Mouse (Mus musculus): ENCODE results near the gene Gnpat. TPM values are rescaled to one million over a fixed set of nuclear protein-coding genes. Genes with fewer than 3 reads are reported as not detected.

The Gnpat gene
- polyA plus RNA-seq, 1 experiment = 55.3 TPM

DNA sequence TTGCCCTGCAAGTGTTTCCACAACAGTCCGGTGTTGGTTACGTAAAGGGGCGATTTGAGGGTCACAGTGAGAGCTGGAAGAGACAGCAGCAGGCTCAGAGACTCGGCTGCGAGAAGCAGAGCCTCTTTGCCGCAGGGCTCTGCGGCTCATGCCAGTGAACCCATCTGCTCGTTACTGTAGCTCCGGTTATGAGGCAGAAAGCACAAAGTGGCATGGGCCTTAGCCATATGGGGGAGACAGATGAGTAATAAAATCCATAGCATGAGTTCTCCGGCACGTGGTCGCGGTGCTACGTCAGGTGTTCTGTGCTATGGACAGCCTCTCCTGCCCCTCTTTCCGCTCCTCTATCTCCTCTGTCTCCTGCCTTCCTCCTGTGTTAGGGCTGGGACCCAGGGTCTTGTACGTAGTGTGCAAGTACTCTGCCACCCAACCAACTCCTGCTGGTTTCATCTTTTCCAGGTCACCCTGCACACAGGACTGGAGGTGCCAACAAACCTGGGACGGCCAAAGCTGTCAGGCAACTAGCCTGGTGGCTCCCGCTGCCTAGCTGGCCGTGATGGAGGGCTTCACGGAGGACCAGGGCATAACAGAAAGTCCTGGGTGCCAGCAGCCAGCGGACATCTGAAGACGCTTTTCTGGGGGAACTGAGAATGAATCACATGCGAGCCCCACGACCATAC is 34.1 kb upstream of the Gnpat start:
- Histone ChIP-seq H3K36me3 (replicated peaks; ENCODE audit: low read length) (no peaks in the 10 kb centered on the region), H3K4me3 (replicated peaks) (no peak overlapping the region), H3K9me3 (peaks cover 11% of the 10 kb centered on the region), H3K27me3 (replicated peaks) (peaks cover 81% of the 10 kb centered on the region), H3K4me1 (peaks cover 30% of the 10 kb centered on the region)
- no peak for TF ChIP-seq GATA1 (IDR thresholded peaks at IDR 0.05; ENCODE audit: borderline replicate concordance, low read length)
- TF ChIP-seq FLI1 (IDR thresholded peaks at IDR 0.05; ENCODE audit: low read length) = no peak

DNA sequence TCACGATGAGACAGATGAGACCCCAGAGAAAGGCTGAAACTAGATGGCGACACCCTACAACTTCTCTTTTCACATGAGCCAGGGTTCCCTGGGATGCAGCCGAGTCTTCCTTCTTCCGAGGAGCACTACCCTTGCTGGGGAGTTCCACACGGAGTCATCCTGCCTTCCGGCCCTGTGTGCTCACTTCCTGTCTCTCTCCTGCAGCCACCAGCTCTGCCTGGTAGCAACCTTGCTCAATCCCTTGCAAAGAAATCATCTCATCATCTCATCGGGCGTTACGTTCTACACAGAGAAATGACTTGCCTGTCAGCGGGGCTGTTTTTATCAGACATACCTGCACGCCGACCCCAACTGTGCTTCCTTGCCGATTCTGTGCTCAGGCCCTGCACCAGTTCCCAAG is 32.8 kb upstream of the Gnpat start:
- no peak for TF ChIP-seq FLI1 (IDR thresholded peaks at IDR 0.05; ENCODE audit: low read length)
- TF ChIP-seq GATA1 (IDR thresholded peaks at IDR 0.05; ENCODE audit: borderline replicate concordance, low read length) = no peak
- Histone ChIP-seq H3K36me3 (replicated peaks; ENCODE audit: low read length) (no peaks in the 10 kb centered on the region), H3K27me3 (replicated peaks) (peaks cover 78% of the 10 kb centered on the region), H3K4me1 (peaks cover 36% of the 10 kb centered on the region), H3K4me3 (replicated peaks) (no peak overlapping the region), H3K9me3 (no peaks in the 10 kb centered on the region)

DNA sequence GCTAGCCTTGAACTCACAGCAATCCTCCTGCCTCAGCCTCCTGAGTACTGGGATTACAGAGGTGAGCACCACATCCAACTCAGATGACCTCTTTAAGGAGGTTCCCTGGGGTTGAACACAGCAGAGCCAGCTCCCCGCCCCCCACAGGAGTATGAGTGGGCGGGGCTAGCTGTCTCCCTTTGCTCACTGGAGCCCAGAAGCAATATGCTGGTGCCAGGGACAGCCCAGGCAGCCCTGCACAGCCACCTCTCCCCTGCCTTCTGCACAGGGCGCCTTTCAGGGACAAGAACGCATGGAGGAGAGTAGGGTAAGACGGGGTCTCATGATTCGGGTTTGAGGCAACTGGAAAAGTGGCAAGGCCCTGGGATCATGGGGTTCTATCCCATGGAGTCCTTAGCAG is 31.3 kb upstream of the Gnpat start:
- Histone ChIP-seq H3K9me3 (no peaks in the 10 kb centered on the region), H3K27me3 (replicated peaks) (peaks cover 69% of the 10 kb centered on the region), H3K36me3 (replicated peaks; ENCODE audit: low read length) (no peaks in the 10 kb centered on the region), H3K4me1 (peaks cover 34% of the 10 kb centered on the region), H3K4me3 (replicated peaks) (no peak overlapping the region)
- TF ChIP-seq FLI1 (IDR thresholded peaks at IDR 0.05; ENCODE audit: low read length) (no peak), GATA1 (IDR thresholded peaks at IDR 0.05; ENCODE audit: borderline replicate concordance, low read length) (no peak)

DNA sequence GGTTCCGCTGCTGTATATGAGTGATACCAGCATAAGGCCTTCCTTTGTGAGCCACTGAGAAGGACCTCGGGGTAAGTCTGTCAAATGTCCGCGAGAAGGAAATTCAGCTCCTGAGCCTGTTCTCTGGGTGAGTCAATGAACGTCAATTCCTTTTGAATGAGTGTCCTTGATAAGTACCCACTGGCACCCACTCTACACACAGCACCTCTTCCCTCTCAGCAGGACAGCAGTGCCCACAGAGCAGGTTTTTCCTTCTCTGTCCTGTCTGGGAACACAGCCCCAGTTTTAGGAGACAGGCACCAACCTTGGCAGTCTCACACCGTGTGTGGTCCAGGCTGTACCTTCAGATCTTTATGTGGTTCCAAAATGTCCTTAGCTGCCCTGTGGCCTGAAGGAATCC is 30.9 kb upstream of the Gnpat start:
- Histone ChIP-seq H3K36me3 (replicated peaks; ENCODE audit: low read length) (no peaks in the 10 kb centered on the region), H3K4me3 (replicated peaks) (no peak overlapping the region), H3K9me3 (no peaks in the 10 kb centered on the region), H3K4me1 (peaks cover 31% of the 10 kb centered on the region), H3K27me3 (replicated peaks) (peaks cover 65% of the 10 kb centered on the region)
- no peak for TF ChIP-seq FLI1 (IDR thresholded peaks at IDR 0.05; ENCODE audit: low read length)
- TF ChIP-seq GATA1 (IDR thresholded peaks at IDR 0.05; ENCODE audit: borderline replicate concordance, low read length) = no peak

DNA sequence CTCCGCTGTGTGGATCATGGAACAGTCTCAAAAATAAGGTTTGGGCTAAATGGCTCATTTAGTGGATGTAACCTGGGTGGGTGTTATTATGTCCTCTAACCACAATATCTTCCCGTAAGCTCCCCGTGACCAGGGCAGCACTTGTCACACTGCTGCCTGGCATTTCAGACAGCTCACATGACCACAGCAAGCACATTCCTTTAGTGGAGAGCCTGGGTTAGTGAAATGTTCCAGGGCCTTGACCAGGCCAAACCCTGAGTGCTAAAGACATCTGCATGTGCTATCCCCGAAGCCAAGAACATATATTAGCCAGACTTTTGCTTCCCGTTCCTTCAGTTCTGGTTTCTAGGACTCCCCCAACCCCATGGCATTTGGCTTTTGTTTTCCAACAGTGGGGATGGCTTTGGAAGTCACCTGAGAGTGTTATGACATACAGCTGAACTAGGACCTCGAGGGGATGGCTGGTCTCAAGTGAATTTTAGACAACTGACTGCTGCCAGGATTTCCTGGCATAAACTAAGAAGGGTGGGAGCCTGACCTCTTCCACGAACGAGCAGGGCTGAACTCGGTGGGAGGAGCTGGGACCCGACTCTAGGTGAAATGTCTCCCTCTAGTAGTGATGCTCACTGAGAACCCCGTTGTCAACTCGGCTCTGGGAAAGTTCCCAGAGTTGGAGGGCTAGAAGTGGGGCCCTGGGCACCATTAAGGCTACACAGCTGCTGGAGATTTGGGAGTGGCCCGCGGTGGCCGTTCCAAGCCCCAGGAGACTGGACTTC is 29.2 kb upstream of the Gnpat start:
- Histone ChIP-seq H3K36me3 (replicated peaks; ENCODE audit: low read length) (peaks cover 12% of the 10 kb centered on the region), H3K9me3 (no peaks in the 10 kb centered on the region), H3K4me3 (replicated peaks) (no peak overlapping the region), H3K27me3 (replicated peaks) (peaks cover 50% of the 10 kb centered on the region), H3K4me1 (peaks cover 39% of the 10 kb centered on the region)
- no peak for TF ChIP-seq FLI1 (IDR thresholded peaks at IDR 0.05; ENCODE audit: low read length)
- TF ChIP-seq GATA1 (IDR thresholded peaks at IDR 0.05; ENCODE audit: borderline replicate concordance, low read length) = no peak

DNA sequence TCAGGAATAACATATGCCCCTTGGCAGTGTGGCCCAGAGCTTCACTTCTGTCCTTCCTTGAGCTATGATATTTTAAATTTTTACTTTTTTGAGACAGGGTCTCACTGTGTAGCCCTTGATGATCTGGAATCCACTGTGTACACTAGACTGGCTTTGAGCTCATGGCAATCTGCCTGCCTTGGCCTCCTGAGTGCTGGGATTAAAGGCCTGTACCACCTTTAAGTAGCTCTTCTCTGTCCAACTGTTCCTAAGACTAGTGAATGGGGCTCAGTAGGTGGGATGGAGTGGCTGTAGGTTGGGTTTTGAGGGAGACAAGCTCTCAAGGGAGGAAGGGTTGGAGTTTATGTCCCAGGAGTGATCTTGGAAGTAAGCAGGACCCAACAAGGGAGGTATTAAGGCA is 27.0 kb upstream of the Gnpat start:
- Histone ChIP-seq H3K9me3 (no peaks in the 10 kb centered on the region), H3K4me1 (peaks cover 30% of the 10 kb centered on the region), H3K4me3 (replicated peaks) (no peak overlapping the region), H3K27me3 (replicated peaks) (peaks cover 30% of the 10 kb centered on the region), H3K36me3 (replicated peaks; ENCODE audit: low read length) (peaks cover 34% of the 10 kb centered on the region)
- no peak for TF ChIP-seq FLI1 (IDR thresholded peaks at IDR 0.05; ENCODE audit: low read length)
- no peak for TF ChIP-seq GATA1 (IDR thresholded peaks at IDR 0.05; ENCODE audit: borderline replicate concordance, low read length)

DNA sequence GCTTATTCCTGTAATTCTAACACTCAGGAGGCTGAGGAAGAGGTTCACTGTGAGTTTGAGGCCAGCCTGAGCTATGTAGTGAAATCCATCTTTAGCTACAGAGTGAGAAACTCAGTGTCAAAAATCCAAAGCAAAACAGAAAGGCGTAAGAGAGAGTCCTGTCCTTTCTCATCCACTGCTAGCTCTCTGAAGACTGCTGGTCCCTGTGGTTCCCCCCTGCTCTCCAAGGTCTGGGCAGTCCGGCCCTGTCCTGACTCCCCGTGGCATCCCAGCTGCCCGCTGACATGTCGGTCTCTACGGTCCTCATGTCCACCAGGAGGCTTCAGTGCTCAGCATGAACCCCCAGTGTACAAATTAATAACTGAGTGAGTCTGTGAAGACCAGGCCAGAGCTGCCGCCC is 26.6 kb upstream of the Gnpat start:
- Histone ChIP-seq H3K27me3 (replicated peaks) (peaks cover 30% of the 10 kb centered on the region), H3K4me3 (replicated peaks) (no peak overlapping the region), H3K4me1 (peaks cover 30% of the 10 kb centered on the region), H3K36me3 (replicated peaks; ENCODE audit: low read length) (peaks cover 38% of the 10 kb centered on the region), H3K9me3 (no peaks in the 10 kb centered on the region)
- TF ChIP-seq FLI1 (IDR thresholded peaks at IDR 0.05; ENCODE audit: low read length) (no peak), GATA1 (IDR thresholded peaks at IDR 0.05; ENCODE audit: borderline replicate concordance, low read length) (no peak)

DNA sequence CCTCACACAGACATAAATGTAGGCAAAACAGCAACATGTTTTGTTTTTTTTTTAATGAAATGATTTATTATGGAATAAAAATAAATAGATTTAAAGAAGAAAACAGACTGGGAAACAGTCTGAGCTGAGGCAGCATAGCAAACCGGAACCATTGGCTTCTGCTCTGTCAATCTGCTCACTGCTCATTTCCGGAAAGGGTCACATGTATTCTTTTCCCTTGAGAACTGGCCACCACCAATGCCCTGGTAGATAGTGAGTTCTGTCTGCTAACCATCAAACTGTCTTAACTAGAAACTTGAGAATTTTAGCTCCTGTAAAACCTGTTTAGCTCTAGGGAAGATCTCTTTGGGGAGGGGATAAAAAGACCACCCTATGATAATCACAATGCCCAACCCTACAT is 25.9 kb upstream of the Gnpat start:
- H3K36me3 ChIP-seq (replicated peaks; ENCODE audit: low read length) = peaks cover 44% of the 10 kb centered on the region
- H3K27me3 ChIP-seq (replicated peaks) = peaks cover 24% of the 10 kb centered on the region
- TF ChIP-seq GATA1 (IDR thresholded peaks at IDR 0.05; ENCODE audit: borderline replicate concordance, low read length) (no peak), FLI1 (IDR thresholded peaks at IDR 0.05; ENCODE audit: low read length) (no peak)
- no peak overlapping the region for H3K4me3 ChIP-seq (replicated peaks)
- no peaks in the 10 kb centered on the region for H3K9me3 ChIP-seq
- peaks cover 26% of the 10 kb centered on the region for H3K4me1 ChIP-seq

DNA sequence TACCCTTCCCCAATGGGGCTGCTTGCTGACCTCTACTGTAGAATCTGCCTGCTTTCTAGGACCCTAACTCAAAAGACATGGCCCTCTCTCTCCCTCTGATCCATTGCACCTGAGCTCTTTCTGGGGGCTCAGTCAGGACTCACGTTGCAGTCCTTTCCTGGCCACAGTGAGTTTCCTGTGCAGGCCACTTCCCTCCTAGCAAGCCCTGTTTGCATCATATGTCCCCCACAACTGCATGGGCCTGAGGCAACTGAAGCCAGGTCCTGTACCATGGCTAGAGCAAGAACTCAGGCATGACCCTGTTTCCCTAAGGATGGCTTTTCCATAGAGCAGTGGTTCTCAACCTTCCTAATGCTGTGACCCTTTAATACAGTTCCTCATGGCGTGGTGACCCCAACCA is 24.9 kb upstream of the Gnpat start:
- Histone ChIP-seq H3K27me3 (replicated peaks) (peaks cover 13% of the 10 kb centered on the region), H3K36me3 (replicated peaks; ENCODE audit: low read length) (peaks cover 53% of the 10 kb centered on the region), H3K4me1 (peaks cover 31% of the 10 kb centered on the region), H3K4me3 (replicated peaks) (no peak overlapping the region), H3K9me3 (no peaks in the 10 kb centered on the region)
- TF ChIP-seq FLI1 (IDR thresholded peaks at IDR 0.05; ENCODE audit: low read length) (no peak), GATA1 (IDR thresholded peaks at IDR 0.05; ENCODE audit: borderline replicate concordance, low read length) (no peak)

DNA sequence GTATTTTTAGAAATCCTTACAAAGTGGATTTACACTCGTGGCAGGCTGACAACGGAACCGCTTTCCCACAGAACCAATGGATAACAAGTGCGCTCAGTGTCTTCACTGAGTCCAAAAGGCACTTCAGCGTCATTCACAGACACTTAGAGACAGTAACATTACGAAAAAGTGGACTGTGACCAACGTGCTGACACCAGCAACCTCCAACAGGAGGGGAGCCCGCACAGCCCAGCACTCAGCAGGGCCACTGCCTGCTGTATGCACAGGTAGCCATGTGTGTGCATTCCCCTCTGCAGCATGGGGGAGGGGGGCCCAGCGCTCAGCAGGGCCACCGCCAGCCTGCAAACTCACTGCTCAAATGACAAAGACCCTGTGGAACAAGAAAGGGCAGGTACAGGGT is 23.5 kb upstream of the Gnpat start:
- Histone ChIP-seq H3K4me1 (peaks cover 34% of the 10 kb centered on the region), H3K36me3 (replicated peaks; ENCODE audit: low read length) (peaks cover 66% of the 10 kb centered on the region), H3K4me3 (replicated peaks) (no peak overlapping the region), H3K27me3 (replicated peaks) (no peaks in the 10 kb centered on the region), H3K9me3 (no peaks in the 10 kb centered on the region)
- TF ChIP-seq FLI1 (IDR thresholded peaks at IDR 0.05; ENCODE audit: low read length) (no peak), GATA1 (IDR thresholded peaks at IDR 0.05; ENCODE audit: borderline replicate concordance, low read length) (no peak)

Data from megakaryocyte, embryonic 14.5 days (primary cell).